Mouse (Mus musculus): ENCODE measurements around the gene Pkp3. TPM values are rescaled to one million over a fixed set of nuclear protein-coding genes. Genes with fewer than 3 reads are reported as not detected.

Gene Pkp3
- polyA plus RNA-seq, 1 experiment from 2014 or later = not detected

DNA sequence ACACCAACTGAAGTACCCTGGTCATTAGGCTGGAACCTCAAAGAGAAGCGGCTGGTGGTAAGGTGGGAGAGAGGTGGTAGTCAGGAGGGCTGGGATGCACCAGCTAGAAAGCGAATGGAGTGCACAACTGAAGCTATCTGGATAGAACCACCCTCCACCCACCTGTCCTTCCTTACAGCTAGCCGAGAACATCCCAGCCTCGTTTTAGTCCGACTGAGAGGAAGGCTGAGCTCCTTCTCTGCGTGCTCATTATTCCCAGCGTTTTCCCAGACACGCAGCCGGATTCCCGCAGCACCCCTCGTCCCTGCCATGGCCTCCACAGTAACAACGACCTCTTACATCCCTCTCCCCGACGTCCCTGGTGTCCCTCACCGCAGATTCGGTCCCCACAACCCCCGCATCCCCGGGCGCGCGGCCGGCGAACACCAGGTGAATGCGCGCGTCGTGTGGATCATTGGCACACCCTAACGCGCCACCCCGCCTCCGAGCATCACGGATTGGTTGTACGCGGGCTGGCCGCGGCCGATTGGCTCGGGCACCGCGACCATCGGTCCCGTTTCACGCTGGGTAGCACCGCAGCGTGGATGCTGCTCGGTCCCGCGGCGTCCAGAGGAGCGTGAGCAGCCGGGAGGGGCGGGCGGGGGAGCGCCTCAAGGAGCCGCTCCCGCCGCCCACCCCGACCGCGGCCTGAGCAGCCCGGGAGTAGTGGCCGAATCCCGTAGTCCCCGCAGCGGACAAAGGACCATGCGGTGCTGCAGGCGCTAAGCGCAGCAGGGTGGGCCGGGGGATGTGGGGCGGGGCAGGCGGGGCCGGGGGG lies 17.4 kb upstream of the Pkp3 start, which contains the start of gene B4galnt4:
Gene B4galnt4, plus strand, starts transcription at position 679 of the 817 bp plus-strand sequence.
- no peaks in the 10 kb centered on the region for H3K27me3 ChIP-seq
- peaks cover 24% of the 10 kb centered on the region for H3K4me1 ChIP-seq
- no peaks in the 10 kb centered on the region for H3K9me3 ChIP-seq (replicated peaks)
- peak within 1 kb of the TSS; percentile 79 for H3K27ac ChIP-seq
- peak; percentile 99 for ATAC-seq
- H3K4me3 ChIP-seq = peak within 1 kb of the TSS; percentile 76
- H3K9ac ChIP-seq = peak within 1 kb of the TSS; percentile 96
- WGBS = under 1% methylated on average over 68 of the region's 72 CpGs
- H3K36me3 ChIP-seq (ENCODE audit: poor library complexity, severe bottlenecking) = peaks cover 31% of the 10 kb centered on the region
- H3K4me2 ChIP-seq = peak within 1 kb of the TSS; percentile 89

DNA sequence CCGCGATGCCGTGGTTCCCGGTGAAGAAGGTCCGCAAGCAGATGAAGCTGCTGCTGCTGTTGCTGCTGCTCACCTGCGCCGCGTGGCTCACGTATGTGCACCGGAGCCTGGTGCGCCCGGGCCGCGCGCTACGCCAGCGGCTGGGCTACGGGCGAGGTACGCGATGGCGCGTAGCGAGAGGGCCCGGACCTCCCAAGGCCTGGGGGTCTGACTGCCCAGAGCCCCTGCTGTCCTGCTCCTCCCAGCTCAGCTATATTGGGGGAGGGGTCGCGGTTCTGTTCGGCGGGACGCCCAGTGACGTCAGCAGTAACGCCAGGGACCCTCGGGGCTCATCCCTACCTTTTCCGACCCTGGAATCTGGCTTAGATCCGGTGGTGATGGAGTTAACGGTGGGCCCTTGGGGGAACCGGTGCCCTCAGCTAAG lies 16.7 kb upstream of the Pkp3 start:
- no peaks in the 10 kb centered on the region for H3K9me3 ChIP-seq (replicated peaks)
- peak; percentile 55 for ATAC-seq
- 0% methylated on average over 33 of the region's 37 CpGs for WGBS

DNA sequence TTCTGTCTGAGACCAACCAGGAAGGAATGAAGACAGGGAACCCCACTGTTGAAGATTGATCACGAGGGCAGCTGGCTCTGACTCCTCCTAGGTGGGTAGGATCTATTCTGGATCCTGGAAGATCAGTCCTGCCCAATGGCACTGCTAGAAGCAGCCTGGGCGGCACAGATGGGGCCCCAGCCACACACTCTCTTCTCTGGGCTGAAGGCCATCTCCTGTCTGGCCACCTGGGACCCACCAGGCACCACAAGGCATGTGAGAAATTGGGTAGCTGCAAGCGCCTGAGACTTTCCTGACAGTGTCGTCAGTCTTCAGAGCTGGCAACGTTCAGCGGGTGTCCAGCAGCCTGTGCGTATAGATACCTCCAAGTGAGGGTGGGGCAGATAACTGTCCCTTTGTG lies 15.5 kb upstream of the Pkp3 start:
- Histone ChIP-seq H3K9ac (peak overlapping the region; percentile 96), H3K4me3 (no peak overlapping the region), H3K9me3 (replicated peaks) (no peaks in the 10 kb centered on the region), H3K27ac (no peak overlapping the region; the same call in 1 of the 2 replicates), H3K36me3 (ENCODE audit: poor library complexity, severe bottlenecking) (peaks cover 50% of the 10 kb centered on the region), H3K27me3 (no peaks in the 10 kb centered on the region), H3K4me1 (peaks cover 24% of the 10 kb centered on the region), H3K4me2 (peak overlapping the region; percentile 89; the same call in 1 of the 2 replicates)
- ATAC-seq = no peak
- WGBS = 78% methylated on average over 7 of the region's 7 CpGs

More for the DNA sequence above, 16.7 kb upstream of the Pkp3 start:
- H3K4me1 ChIP-seq = peaks cover 24% of the 10 kb centered on the region
- H3K36me3 ChIP-seq (ENCODE audit: poor library complexity, severe bottlenecking) = peaks cover 38% of the 10 kb centered on the region
- H3K9ac ChIP-seq = peak overlapping the region; percentile 96
- H3K4me3 ChIP-seq = peak overlapping the region; percentile 76
- H3K27ac ChIP-seq = peak overlapping the region; percentile 79
- H3K4me2 ChIP-seq = peak overlapping the region; percentile 89
- H3K27me3 ChIP-seq = no peaks in the 10 kb centered on the region

DNA sequence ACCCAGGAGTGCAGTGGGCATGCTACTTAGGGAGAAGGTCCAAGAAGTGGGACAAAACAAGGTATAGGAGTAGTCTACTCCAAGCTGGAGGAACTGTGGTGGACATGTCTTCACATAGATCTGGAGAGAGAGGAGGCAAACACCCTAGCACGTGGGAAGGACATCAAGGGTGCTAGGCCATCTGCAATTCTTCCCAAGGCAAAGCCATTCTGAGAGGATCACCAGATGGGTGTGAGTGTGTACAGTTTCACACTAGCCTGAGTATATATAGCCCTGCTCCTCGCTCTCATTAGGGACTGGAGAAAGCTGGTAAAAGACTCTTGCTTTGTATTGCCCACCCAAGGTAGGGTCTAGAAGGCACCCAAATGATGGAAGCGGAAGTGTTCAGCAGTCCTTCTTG lies 14.7 kb upstream of the Pkp3 start:
- peaks cover 24% of the 10 kb centered on the region for H3K4me1 ChIP-seq
- no peak overlapping the region for H3K9ac ChIP-seq
- no peak overlapping the region for H3K27ac ChIP-seq
- no peak for ATAC-seq
- no peak overlapping the region for H3K4me2 ChIP-seq
- H3K36me3 ChIP-seq (ENCODE audit: poor library complexity, severe bottlenecking) = peaks cover 59% of the 10 kb centered on the region
- no peak overlapping the region for H3K4me3 ChIP-seq
- H3K27me3 ChIP-seq = no peaks in the 10 kb centered on the region
- WGBS = 96% methylated on average over 3 of the region's 3 CpGs
- no peaks in the 10 kb centered on the region for H3K9me3 ChIP-seq (replicated peaks)

DNA sequence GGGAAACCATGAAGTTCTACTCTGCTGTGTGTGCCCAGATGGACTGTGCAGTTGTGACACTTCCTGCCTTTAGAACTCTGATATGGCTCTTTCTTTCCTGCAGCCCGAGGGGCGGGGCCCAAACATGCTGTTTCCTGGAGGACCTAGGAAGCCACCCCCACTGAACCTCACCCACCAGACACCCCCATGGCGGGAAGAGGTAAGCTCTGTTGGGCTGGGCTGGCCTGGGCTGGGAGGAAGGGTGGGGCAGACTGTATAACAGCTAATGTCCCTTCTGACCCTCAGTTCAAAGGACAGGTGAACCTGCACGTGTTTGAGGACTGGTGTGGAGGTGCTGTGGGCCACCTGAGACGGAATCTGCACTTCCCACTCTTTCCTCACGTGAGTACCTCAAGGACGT lies 13.8 kb upstream of the Pkp3 start:
- peaks cover 65% of the 10 kb centered on the region for H3K36me3 ChIP-seq (ENCODE audit: poor library complexity, severe bottlenecking)
- H3K27ac ChIP-seq = no peak overlapping the region
- no peak for ATAC-seq
- no peak overlapping the region for H3K4me2 ChIP-seq
- H3K9ac ChIP-seq = no peak overlapping the region
- H3K4me3 ChIP-seq = no peak overlapping the region
- H3K4me1 ChIP-seq = peaks cover 24% of the 10 kb centered on the region
- 85% methylated on average over 7 of the region's 7 CpGs for WGBS
- no peaks in the 10 kb centered on the region for H3K9me3 ChIP-seq (replicated peaks)
- H3K27me3 ChIP-seq = no peaks in the 10 kb centered on the region

DNA sequence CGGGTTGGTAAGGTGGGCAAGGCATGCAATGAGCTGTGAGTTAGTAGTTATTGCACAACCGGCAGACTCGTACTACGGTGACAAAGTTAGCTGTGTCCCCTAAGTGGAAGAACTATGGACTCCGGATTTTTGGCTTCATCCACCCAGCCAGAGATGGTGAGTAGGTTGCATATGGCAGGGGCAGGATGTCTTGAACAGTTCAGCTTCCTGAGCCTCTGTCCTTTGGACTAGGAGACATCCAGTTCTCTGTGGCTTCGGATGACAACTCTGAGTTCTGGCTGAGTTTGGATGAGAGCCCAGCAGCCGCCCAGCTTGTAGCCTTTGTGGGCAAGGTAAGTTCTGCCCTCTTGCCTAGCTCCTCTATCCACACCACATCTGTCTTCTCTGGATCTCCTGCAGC lies 13.4 kb upstream of the Pkp3 start:
- no peak for ATAC-seq
- Histone ChIP-seq H3K27ac (no peak overlapping the region), H3K4me1 (peaks cover 24% of the 10 kb centered on the region), H3K4me3 (no peak overlapping the region), H3K9ac (no peak overlapping the region), H3K4me2 (no peak overlapping the region), H3K9me3 (replicated peaks) (no peaks in the 10 kb centered on the region), H3K27me3 (no peaks in the 10 kb centered on the region), H3K36me3 (ENCODE audit: poor library complexity, severe bottlenecking) (peaks cover 65% of the 10 kb centered on the region)
- 91% methylated on average over 7 of the region's 7 CpGs for WGBS

DNA sequence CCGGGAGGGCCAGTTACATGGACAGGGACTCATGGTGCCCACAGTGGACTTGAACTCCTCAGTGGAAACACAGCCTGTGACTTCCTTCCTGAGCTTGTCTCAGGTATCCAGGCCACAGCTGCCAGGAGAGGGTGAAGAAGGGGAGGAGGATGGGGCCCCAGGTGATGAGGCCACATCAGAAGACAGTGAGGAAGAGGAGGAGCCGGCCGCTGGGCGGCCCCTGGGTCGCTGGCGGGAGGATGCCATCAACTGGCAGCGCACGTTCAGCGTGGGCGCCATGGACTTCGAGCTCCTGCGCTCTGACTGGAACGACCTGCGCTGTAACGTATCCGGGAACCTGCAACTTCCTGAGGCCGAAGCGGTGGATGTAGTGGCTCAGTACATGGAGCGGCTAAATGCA lies 9.7 kb upstream of the Pkp3 start:
- no peak for ATAC-seq
- H3K9me3 ChIP-seq (replicated peaks) = no peaks in the 10 kb centered on the region
- peaks cover 55% of the 10 kb centered on the region for H3K36me3 ChIP-seq (ENCODE audit: poor library complexity, severe bottlenecking)
- H3K4me3 ChIP-seq = no peak overlapping the region
- no peak overlapping the region for H3K27ac ChIP-seq
- 87% methylated on average over 19 of the region's 19 CpGs for WGBS
- H3K4me1 ChIP-seq = peaks cover 16% of the 10 kb centered on the region
- peaks cover 15% of the 10 kb centered on the region for H3K27me3 ChIP-seq
- H3K4me2 ChIP-seq = no peak overlapping the region
- no peak overlapping the region for H3K9ac ChIP-seq

DNA sequence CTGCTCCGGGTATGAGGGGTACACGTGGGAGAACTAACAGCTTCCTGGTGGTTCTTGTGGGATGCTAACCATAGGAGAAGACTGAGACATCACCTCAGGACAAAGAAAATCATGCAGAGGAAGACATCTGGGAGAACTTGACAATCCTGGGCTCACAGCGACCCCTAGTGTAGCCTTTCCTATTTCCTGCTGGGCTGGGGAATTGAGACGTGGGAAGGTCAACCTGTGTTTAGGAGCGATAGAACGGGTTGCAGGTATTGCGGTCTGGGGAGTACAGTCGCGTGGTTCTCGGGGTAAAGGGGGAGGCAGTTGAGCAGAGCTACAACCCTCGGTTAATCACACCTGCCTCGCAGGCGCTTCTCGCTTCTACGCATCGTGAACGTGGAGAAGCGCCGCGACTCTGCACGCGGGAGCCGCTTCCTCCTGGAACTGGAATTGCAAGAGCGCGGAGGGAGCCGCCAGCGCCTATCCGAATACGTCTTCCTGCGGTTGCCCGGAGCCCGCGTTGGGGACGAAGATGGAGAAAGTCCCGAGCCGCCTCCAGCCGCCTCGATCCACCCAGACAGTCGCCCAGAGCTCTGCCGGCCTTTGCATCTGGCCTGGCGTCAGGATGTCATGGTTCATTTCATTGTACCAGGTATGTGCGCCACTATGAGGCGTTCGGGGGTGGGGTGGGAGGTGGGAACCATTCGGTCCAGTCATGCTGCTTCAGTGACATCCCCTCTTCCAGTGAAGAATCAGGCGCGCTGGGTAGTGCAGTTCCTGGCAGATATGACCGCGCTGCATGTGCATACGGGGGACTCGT lies 7.8 kb upstream of the Pkp3 start:
- Histone ChIP-seq H3K9ac (peak overlapping the region; percentile 70), H3K27me3 (peaks cover 15% of the 10 kb centered on the region), H3K36me3 (ENCODE audit: poor library complexity, severe bottlenecking) (peaks cover 37% of the 10 kb centered on the region), H3K4me2 (peak overlapping the region; percentile 74), H3K4me3 (peak overlapping the region; percentile 34), H3K27ac (peak overlapping the region; percentile 61), H3K4me1 (peaks cover 16% of the 10 kb centered on the region), H3K9me3 (replicated peaks) (no peaks in the 10 kb centered on the region)
- under 1% methylated on average over 51 of the region's 51 CpGs for WGBS
- ATAC-seq = peak; percentile 65

DNA sequence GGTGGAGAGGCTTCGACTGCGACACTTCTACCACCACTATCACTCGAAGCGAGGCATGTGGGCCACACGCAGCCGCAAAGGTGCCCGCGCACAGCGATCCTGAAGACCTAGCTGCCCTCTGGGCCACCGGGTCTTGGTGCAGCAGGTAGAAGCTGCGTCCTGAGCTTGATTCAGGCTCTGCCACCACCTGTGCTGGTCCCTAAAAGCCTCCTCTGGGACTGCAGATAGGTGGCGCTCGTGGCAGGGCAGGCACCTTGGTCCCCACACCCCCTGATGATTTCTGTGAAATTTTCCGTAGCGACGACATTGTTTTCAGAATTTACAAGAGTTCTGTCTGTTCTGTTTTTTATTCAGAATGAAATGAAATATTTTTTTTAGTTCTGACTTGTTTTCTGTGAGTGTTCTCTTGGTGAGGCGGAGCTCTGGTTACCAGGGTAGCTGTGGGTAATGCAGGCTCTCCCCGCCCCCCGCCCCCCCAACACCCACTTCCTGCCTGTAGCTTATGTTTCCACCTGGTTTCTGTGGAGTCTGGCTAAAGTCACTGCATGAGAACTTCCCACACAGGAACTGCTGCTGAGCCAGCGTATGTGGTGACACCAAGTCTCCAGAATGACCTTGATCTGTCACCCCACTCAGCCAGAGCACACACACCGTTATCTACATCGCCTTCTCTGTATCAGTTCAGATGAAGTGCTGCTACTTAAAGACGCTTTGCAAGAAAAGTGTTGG lies 5.8 kb upstream of the Pkp3 start:
- Histone ChIP-seq H3K4me3 (no peak overlapping the region), H3K4me2 (no peak overlapping the region), H3K27ac (no peak overlapping the region), H3K27me3 (peaks cover 15% of the 10 kb centered on the region), H3K36me3 (ENCODE audit: poor library complexity, severe bottlenecking) (peaks cover 18% of the 10 kb centered on the region), H3K9ac (no peak overlapping the region), H3K4me1 (peaks cover 16% of the 10 kb centered on the region), H3K9me3 (replicated peaks) (no peaks in the 10 kb centered on the region)
- WGBS = 48% methylated on average over 23 of the region's 23 CpGs
- no peak for ATAC-seq

DNA sequence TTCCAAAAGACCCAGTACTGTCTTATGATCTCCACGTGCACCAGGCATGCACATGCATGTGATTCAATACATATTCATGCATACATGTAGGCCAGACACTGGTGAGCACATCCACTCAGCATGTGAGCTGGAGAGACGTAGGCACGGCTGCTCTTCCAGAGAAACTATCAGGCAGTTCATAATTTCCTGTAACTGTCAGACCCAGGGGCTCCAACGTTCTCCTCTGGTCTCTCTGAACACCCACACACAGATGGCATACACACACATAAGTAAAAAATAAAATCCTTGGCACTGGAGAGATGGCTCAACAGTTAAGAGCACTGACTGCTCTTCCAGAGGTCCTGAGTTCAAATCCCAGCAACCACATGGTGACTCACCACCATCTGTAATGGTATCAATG lies 4.2 kb upstream of the Pkp3 start:
- Histone ChIP-seq H3K27ac (no peak overlapping the region), H3K4me1 (peaks cover 16% of the 10 kb centered on the region), H3K4me2 (no peak overlapping the region), H3K4me3 (no peak overlapping the region), H3K9me3 (replicated peaks) (no peaks in the 10 kb centered on the region), H3K36me3 (ENCODE audit: poor library complexity, severe bottlenecking) (peaks cover 2% of the 10 kb centered on the region), H3K9ac (no peak overlapping the region), H3K27me3 (peaks cover 18% of the 10 kb centered on the region)
- ATAC-seq = no peak
- 81% methylated on average over 4 of the region's 4 CpGs for WGBS

DNA sequence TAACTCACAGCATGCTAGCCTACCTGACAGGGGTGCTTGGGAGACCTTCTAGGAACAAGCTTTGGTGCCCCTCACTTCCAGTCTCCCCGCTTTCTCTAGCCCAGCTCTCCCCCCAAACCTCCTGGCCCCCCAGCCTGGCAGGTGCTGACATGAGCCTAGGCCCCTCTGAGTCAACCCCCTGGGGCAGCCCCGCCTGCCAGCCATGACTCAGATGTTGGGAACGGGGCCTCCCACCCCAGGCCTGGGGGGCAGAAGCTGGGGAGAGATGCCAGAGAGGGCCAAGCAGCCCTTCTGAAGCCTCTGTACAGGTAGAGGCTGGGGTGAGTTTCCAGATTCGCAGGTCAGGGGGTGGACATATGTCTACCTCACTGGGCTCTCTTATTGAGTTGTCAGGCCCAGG lies 858 bp downstream of the Pkp3 start:
- H3K4me3 ChIP-seq = no peak overlapping the region
- no peak overlapping the region for H3K9ac ChIP-seq
- no peak overlapping the region for H3K27ac ChIP-seq
- WGBS = 86% methylated on average over 4 of the region's 4 CpGs
- H3K4me2 ChIP-seq = no peak overlapping the region
- H3K9me3 ChIP-seq (replicated peaks) = no peaks in the 10 kb centered on the region
- no peaks in the 10 kb centered on the region for H3K4me1 ChIP-seq
- peaks cover 18% of the 10 kb centered on the region; the same call in 1 of the 2 replicates for H3K27me3 ChIP-seq
- ATAC-seq = no peak
- H3K36me3 ChIP-seq (ENCODE audit: poor library complexity, severe bottlenecking) = no peaks in the 10 kb centered on the region
